Mouse (Mus musculus) left cerebral cortex, adult 11 months (tissue): ENCODE measurements around the gene Cdc42.

Source experiments
- DNase-seq: peaks from one replicate; pipeline ENCODE4 v3.0.0; 2022; ENCODE audit warnings: low spot score

The Cdc42 gene

GRCm38 (mm10) chr4:137285876-137286661, 71.5 kb downstream of the Cdc42 start:
- no peak for DNase-seq

GRCm38 (mm10) chr4:137283407-137283732, 74.2 kb downstream of the Cdc42 start:
- no peak for DNase-seq

- no peak for DNase-seq
Observed at GRCm38 (mm10) chr4:137282584-137283406, 74.7 kb downstream of the Cdc42 start.

GRCm38 (mm10) chr4:137282122-137282521, 75.4 kb downstream of the Cdc42 start:
- DNase-seq = no peak

GRCm38 (mm10) chr4:137281273-137281672, 76.2 kb downstream of the Cdc42 start:
- no peak for DNase-seq

- DNase-seq = no peak
Observed at GRCm38 (mm10) chr4:137279346-137279745, 78.2 kb downstream of the Cdc42 start.

GRCm38 (mm10) chr4:137278144-137279040, 79.1 kb downstream of the Cdc42 start:
- DNase-seq = no peak

- DNase-seq = no peak
Observed at GRCm38 (mm10) chr4:137277600-137278143, 79.8 kb downstream of the Cdc42 start.

GRCm38 (mm10) chr4:137277166-137277513, 80.4 kb downstream of the Cdc42 start, which contains the start of gene Wnt4:
Gene Wnt4, plus strand, starts transcription at chr4:137277489.
- no peak for DNase-seq

- no peak for DNase-seq
Observed at GRCm38 (mm10) chr4:137276443-137277165, 80.9 kb downstream of the Cdc42 start.

GRCm38 (mm10) chr4:137274304-137274703, 83.2 kb downstream of the Cdc42 start:
- DNase-seq = no peak

- DNase-seq = no peak
Observed at GRCm38 (mm10) chr4:137271856-137272255, 85.7 kb downstream of the Cdc42 start.
